Mouse (Mus musculus) brain, embryonic 18.5 days (tissue): ENCODE results near the gene Lactbl1.

Source experiments
- DNase-seq: peaks from one replicate; pipeline ENCODE4 v3.0.0-alpha.2; 2012; ENCODE audit warnings: low read depth, low spot score

Lactbl1 gene

DNA sequence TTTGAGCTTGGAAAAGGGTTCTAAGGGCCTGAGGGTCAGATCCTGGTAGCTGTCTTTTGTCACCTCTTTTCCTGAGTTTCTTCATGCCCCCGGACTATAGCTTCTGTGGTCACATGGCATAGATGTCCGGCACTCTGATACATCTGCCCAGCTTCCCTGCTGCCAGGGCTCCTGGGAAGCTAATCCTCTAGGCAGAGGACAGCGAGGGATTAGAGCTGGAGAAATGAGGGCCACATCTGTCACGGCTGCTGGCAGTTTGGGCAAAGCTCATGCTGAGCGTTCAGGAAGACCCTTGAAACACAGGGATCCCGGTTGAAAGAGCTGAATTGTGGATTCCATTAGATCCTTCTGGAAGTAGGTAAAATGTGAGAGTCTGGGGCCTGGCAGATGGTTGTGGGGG lies at the start of gene Lactbl1:
Gene Lactbl1, plus strand, starts transcription at position 234 of the 400 bp plus-strand sequence.
- DNase-seq = no peak

DNA sequence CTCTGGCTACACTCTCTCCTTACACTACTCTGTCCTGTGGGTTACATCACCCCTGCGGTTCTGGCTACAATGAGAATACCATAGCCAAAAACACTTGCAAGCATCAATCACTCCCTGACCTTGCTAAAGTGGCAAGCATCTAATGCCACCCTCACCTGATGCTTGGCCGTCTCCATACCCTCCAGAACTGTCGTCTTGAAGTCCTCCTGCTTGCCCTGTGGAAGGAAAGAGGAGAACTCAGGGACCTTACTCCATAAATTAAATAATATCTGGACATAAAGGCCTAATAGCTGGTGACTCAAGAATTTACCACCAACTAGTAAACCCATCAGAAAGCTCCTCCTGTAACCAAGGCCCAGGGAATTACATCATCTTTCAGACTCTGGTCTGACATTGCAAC lies 40.5 kb upstream of the Lactbl1 start:
- DNase-seq = no peak

DNA sequence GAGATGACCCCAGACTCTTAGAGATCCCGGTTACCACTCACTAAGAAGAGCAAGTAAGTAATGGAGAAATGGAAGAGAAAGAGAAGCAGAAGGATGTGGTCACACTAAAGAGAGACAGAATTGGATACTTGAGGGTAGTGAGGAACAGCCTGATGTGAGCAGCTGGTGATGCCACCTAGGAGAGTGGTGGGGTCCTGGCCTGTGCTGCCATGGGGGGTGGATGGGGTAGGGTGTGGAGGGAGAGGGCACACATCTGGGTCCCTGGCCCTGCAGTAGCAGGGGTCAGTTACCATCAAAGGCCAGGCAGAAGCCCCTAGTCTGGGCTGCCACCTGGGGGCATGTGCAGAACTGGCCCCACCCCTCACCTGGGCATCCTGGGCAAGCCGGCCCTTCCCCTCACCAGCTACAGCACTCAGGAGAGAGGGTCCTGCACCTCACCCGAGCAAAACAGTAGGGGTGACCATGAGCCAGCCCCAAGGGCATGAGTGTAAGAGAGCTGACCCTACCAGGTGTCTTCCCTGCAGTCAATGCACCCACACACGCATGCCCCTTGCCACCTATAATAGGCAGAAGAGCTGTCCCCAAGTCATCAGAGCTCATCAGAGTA lies 35.1 kb upstream of the Lactbl1 start:
- DNase-seq = no peak

DNA sequence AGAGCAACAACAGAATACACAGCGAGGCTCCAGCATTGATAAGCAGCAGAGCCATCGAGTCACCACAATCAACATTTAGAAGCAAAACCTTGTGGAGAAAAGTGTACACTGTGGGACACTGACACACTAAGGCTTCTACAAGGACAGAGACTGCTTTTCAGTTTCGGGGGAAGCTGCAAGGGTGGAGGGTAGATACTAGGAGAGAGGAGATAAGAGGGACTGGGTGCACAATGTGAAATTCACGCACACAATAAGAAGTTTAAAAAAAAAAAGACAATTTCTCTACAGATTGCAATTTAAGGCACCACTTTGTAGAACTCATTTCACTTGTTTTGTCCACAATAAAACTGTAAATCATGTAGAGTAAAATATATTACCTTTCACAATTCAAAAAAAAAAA lies 34.4 kb upstream of the Lactbl1 start:
- DNase-seq = no peak

DNA sequence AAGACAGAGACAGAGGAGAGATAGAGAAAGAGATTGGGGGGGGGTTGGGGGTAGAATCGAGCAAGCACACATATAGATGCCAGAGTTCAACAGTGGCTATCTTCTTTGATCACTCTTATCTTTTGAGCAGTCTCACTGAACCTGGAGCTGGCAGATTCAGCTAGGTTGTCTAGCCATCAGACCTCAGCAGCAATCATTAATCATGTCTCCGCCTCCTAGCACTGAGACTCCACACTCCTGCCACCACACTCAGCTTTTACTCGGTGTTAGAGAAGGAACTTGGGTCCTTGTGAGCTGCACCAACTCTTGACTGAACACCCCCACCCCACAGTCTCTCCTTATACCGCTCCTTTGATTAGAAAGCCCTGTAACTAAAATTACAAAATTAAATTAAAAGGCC lies 30.3 kb upstream of the Lactbl1 start:
- DNase-seq = no peak

DNA sequence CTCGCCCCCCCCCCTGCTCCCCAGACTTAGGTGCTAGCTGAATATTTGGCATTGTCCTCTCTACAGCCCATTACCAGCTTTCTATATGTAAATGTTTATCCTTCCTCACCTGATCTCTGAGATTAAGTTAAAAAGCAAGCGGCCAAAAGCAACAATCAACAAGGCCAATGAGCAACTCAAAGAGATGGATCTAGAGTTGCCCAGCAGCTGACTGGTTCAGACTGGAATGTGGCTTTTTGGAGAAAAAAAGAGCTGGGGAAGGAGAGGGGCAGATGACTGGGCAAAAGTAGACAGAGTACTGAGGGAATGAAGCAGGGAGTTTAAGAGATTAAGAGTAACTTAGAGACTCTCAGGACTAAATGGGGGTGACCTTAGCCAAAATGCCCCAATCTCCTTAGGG lies 28.4 kb upstream of the Lactbl1 start:
- no peak for DNase-seq

DNA sequence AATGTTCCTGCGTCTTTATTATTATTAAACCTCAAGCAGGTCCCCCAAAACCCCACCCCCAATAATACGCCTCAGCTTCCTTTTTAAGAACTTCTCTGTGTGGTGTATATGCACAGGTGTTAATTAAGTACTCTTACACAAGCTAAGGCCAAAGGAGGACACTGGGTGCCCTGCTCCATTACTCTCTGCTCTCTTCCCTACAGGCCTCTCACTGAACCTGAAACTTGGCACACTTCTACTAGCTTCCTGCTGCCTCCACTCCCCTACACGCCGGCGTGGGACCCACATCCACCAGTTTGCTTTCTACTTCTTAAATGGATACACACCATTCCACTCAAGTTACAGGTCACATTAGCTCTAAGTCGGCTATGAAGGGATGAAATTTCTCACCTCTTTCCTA lies 27.2 kb upstream of the Lactbl1 start:
- DNase-seq = no peak

DNA sequence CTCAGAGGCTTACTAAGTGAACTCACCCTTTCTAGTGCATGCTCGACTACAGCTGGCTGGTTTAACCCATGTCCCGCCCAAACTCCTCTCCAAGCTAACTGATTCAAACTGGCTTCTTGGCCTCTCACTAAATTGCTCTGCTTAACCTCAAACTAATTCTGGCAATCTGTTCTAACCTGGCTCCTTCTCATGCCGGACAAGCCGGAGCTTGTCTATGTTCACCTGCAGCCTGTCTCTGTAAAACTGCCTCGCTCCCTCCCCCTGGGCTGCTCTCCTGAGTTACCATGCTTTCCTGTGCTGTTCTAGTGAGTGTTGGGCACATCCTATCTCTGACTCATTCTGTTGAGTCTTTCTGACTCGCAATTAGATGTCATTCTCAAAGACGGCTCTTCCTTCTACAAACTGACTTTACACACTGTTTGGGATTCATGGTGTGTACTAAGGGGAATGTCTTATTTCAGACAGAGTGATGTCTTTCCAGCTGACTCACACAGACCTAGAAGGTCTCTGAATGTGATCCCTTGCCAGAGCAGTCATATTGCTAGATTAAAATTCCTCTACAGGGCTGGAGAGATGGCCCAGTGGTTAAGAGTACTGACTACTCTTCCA lies 24.0 kb upstream of the Lactbl1 start:
- no peak for DNase-seq

DNA sequence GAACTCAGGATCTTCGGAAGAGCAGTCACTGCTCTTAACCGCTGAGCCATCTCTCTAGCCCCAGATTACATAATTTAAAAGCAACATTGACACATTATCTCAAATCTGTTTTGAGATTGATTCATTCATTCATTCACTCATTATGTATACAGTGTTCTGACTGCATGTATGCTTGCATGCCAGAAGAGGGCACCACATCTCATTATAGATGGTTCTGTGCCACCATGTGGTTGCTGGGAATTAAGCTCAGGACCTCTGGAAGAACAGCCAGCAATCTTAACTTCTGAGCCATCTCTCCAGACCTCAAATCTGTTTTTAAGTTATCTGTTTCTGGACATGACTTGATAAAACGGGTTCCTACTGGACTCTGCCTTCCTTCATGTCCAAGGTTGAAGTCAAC lies 22.6 kb upstream of the Lactbl1 start:
- no peak for DNase-seq

DNA sequence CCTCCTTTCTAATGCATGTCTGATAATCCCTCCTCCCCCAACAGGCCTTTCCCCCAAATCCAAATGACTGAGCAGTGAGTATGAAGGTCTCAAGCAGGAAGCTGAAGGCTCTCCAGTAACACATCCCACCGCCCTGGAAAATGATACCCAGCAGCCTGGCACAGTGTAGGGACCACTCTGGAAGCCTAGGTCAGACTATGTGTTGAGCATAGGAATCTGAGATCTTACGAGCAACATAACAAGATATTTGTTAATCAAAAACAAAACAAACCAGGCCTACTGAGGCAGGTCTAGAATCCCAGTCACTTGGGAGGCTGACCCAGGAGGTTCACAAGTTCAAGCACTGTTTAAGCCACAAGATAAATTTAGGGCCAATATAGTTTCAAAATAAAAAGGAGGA lies 21.9 kb upstream of the Lactbl1 start:
- no peak for DNase-seq

DNA sequence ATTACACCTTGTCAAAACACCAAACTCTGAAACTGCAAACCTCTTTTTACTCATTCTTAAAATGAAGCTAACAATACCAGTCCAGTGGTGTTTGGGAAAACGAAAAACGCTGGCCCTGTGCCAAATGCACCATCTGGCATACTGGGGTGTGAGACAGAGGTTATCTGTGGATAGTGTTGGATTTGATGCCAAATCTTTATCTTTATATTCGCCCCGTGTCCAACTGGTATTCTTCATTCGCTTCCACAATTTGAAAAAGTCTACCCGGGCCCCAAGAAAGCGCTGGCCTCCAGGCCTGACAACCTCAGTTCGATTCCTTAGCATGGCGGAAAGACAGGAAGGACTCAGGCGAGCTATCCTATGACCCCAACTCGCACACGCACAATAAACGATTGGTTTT lies 20.9 kb upstream of the Lactbl1 start:
- peak; percentile 24 for DNase-seq

DNA sequence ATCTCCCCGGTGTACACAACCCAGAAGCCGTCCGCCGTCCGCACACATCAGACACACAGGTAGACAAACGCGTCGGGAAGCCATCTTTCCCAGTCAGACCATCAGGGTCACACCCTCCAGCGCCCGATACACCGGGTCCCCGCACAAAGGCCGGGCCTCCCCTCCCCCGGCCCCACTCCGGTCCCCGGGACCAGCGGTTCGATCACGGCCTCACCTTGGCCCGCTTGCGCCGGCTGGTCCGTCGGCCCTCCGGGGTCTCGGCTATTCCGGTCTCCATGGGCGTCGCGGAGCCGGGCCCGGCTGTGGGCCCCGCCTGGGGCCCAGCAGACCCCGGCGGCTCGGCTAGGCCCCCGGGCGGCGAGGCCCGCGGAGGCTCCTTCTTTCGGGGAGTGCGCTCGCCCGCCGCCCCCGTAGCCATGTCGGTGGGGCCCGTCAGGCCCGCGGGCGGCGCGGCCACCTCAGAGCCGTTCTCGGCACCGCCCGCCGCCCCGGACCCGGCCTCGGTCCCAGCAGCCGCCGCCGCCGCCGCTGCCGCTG lies 20.3 kb upstream of the Lactbl1 start:
- DNase-seq = peak; percentile 3

DNA sequence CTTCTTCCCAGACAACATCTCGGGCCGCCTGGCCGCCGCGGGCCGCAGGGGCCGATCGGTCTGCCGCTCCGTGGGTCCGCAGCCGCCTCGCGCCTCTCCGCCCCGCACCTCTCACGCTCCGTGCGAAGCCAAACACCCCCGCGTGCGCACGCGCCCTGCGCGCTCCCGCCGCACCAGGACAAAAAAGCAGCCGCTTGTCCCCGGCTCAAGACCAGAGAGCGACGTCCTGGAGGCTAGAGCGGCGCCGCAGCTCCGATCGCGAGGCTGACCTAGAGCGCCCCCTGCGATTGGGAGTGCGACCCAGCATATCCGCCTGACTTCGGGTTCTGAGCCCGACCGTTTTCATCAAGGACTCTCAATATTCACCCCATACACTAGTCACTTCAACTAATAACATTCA lies 19.9 kb upstream of the Lactbl1 start, which contains the start of gene Kdm1a:
Gene Kdm1a, minus strand, starts transcription at position 156 of the 400 bp plus-strand sequence.
- peak; percentile 83 for DNase-seq

DNA sequence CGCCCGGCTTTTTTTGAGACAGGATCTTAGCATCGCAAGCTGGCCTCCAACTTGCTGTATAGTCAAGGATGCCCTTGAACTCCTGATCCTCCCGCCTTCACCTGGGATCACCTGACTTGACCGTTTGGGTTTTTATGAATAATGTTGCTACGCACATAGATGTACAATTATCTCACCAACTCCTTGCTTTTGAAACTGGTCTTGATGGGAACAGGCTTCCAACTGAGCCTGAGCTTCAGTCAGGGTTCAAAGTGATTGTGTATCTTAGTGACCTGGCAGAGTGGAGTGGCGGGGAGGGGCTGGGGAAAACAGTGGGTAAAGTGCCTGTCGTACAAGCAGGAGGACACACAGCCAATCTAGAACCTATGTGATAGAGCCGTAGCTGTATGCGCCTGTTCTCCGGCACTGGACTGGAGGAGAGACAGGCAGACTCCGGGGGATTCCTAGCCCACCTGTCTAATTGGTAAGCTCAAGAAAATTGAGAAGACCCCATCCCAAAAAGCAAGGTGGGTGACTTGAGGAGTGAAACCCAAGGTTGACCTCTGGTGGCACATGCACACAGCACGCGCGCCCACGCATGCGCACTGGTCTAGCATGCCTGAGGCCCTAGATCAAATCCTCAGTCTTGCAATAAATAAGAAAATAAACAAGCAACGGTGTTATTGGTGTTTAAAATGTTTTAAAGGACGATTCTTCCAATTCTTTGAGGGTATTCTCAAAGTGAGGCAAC lies 16.5 kb upstream of the Lactbl1 start:
- DNase-seq = no peak

DNA sequence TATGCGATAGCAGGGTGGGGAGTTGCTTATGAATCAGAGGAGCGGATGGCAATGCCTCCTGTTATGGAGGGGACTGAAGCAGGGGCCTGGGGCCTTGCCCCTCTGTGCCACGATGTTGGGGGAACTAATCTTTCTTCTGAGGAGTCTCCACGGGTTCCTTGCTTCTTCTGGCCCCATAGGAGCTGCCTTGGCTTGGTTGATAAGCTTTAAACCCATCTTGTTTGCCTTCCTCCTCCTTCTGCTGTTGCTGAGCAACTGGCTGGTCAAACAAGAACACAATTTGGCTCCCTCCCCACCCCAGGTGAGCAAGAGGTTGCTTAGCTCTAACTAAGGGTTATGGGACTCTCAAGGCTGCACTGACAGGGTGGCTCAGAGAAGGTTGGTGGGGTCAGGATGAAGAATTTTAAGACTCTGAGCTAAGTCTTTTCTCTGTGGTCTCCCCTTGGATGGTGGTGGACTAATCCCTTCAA lies 12.0 kb upstream of the Lactbl1 start, which contains the start of gene Tex46:
Gene Tex46, plus strand, starts transcription at position 51 of the 470 bp plus-strand sequence.
- no peak for DNase-seq

DNA sequence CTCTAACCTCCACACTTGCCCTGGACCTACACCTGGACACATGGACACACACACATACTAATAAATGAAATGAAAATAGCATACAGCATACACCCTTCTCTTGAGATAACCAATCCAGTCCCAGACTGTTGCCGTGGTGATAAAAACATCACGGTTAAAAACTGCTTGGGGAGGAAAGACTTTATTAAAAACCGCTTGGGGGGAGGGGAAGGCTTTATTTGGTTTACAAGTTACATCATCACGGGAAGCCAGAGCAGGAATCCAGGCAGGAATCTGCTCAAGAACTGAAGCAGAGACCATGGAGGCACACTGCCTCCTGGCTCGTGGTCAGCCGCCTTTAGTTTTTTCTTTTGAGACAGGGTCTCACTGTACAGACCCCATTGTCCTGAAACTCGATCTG lies 8.8 kb upstream of the Lactbl1 start:
- no peak for DNase-seq

DNA sequence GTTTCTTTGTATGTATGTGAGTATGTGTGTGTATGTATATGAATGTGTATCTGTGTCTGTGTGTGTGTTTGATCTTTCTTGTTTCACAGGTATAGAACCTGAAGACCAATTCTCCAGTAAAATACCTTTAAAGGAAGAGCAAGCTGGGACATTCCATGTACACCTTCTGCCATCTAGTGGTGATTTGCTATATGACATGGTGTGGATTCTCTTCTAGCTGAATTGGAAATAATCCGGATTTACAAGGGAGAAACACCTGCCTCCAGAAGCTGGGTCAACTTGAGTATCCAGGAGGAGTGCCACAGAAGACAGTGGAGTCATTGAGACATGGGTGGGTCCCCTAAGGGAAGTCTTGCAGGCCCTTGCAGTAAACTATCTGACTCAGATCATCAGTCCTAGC lies 1.1 kb upstream of the Lactbl1 start:
- peak; percentile 55 for DNase-seq

DNA sequence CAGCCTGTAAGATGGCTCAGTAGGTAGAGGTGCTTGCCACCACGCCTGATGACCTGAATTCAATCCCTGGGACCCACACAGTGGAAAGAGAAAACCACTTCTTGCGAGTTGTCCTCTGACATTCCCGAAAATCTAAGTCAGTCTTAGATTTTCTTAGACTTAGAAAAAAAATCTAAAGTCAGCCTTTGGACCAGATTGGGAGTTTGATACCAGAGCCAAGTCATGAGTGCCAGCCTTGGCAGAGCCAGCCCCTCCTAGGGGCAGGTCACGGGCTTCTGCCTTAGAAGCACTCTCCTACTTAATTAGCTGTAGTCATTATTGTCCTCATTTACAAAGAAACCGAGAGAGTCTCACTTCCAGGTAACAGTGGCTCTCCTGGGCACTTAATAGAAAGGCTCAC lies 465 bp upstream of the Lactbl1 start:
- DNase-seq = no peak

DNA sequence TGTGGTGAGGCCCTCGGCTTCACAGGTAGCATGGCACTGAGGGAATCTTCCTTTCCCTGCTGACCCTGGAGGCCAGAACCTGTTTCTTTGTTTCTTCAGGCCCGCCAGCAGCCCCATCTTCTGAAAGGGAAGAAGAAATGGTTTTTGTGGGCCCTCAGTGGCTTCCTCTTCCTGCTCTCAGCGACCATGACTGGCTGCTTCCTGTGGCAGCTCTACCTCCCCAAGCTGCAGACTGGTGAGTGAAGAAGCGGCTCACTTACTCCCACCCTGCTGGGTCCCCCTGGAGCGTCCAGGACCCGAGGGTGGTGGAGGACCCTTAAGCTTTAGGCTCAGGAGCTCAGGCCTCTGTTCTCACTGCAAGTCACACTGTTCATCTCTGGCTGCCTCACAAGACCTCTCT lies 4.2 kb downstream of the Lactbl1 start:
- DNase-seq = no peak

DNA sequence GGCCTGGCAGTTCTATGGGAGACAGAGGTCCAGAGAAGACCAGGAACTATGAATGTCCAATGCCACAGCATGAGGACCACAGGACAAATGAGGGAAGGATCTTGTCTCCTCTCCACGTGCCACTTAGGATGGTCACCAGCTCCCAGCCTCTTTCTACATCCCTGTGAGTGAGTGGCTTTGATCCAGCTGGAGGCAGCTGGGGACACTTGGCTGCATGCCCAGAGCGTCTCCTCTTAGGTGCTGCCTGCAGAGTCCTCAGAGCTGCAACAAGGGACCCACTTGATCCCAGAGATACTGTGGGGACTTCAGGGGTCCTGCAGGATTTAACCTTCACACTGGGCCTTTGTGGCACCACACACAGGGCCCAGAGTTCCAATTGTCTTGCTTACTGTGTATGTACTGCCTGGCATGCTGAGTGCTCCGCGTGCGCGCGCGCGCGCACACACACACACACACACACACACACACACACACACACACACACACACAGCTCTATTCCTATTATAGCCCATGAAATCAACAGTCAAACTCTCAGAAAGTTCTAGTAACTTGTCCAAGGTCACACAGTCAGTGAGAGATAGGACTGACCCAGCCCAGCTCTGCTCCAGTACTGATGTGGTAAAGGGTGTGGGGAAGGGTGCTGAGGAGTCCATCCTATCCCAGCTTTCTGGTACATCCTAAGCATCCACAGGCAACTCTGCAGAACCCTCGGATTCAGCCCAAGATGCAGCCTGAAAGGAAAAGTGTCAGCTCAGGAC lies 9.0 kb downstream of the Lactbl1 start:
- no peak for DNase-seq

DNA sequence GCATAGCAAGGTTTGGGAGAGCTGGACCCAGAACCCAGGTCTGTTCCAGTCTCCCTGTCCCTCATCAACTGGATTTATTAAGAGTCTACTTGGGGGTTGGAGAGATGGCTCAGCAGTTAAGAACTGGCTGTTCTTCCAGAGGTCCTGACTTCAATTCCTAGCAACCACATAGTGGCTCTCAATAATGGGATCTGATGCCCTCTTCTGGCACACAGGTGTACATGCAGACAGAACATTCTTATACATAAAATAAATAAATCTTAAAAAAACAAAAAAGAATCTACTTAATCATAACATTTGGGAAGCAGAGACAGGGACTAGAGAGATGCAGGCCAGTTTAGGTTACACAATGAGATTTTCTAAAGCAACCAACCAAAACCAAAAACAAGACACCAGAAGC lies 13.6 kb downstream of the Lactbl1 start:
- no peak for DNase-seq

DNA sequence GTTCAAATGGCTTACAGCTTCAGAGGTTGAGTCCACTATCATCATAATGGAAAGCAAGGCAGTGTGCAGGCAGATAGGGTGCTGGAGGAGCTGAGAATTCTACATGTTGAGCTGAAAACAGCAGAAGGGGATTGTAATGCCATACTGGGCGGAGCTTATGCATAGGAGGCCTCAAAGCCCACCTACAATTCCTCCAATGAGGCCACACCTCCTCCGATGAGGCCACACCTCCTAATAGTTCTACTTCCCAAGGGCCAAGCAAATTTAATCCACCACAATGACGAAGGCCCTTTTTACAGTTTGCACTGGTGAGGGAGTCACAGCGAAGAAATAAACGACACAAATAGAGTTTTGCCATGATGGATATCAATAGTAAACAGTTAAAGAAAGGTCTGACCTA lies 14.1 kb downstream of the Lactbl1 start:
- DNase-seq = no peak
